Mouse (Mus musculus) kidney, embryonic 15.5 days (tissue): Measurements from ENCODE around the gene Colgalt1. TPM values are rescaled to one million over a fixed set of nuclear protein-coding genes. Genes with fewer than 3 reads are reported as not detected.
A peak's percentile ranks its signal among the peaks of the same experiment; 100 is the strongest.

Source experiments
- ATAC-seq: fragments of 200-750 bp; cut with Nextera tagmentation; replicated peaks from 2 replicates; pipeline ENCODE4 v1.8.0; 2017; ENCODE audit warnings: moderate TSS enrichment; ENCODE audit not compliant: low FRiP score
- H3K27ac ChIP-seq: fragments of 300-500 bp; sonication (generic); 2 replicates; pipeline ENCODE4 v1.5.1; 2015; ENCODE audit warnings: mild to moderate bottlenecking, inconsistent platforms
- H3K27me3 ChIP-seq: fragments of 300-500 bp; sonication (generic); 2 replicates; pipeline ENCODE4 v1.6.1; 2015; ENCODE audit warnings: inconsistent platforms
- H3K36me3 ChIP-seq: fragments of 300-500 bp; sonication (generic); 2 replicates; pipeline ENCODE4 v1.6.1; 2015; ENCODE audit warnings: inconsistent platforms
- H3K4me1 ChIP-seq: fragments of 300-500 bp; sonication (generic); 2 replicates; pipeline ENCODE4 v1.6.1; 2015; ENCODE audit warnings: inconsistent platforms
- H3K4me2 ChIP-seq: fragments of 300-500 bp; sonication (generic); 2 replicates; pipeline ENCODE4 v1.6.1; 2015; ENCODE audit warnings: moderate library complexity, mild to moderate bottlenecking, inconsistent platforms
- H3K4me3 ChIP-seq: fragments of 300-500 bp; sonication (generic); replicated peaks from 2 replicates; pipeline ENCODE4 v1.5.1; 2015; ENCODE audit warnings: mild to moderate bottlenecking, inconsistent platforms
- H3K9ac ChIP-seq: fragments of 300-500 bp; sonication (generic); 2 replicates; pipeline ENCODE4 v1.6.1; 2015; ENCODE audit warnings: mild to moderate bottlenecking, inconsistent platforms
- H3K9me3 ChIP-seq: fragments of 300-500 bp; sonication (generic); replicated peaks from 2 replicates; pipeline ENCODE4 v1.6.1; 2016; ENCODE audit warnings: inconsistent platforms
- WGBS: fragments of 180-500 bp; shearing (Covaris S2); methylation state at CpG from one replicate; pipeline ENCODE4 v1.1.7; 2015; ENCODE audit warnings: mixed read lengths; 5-methylcytosine and 5-hydroxymethylcytosine counted together
- polyA plus RNA-seq: library from polyadenylated mRNA; unstranded; fragments of >200 nt; fragmentation: Nextera tagmentation; extraction: Ambion mirVana; gene quantifications from 2 replicates; pipeline ENCODE4 v1.2.1, GENCODE M21; 2015

Colgalt1 gene
- polyA plus RNA-seq, result 67.7 and 78.0 TPM in 2 replicates

DNA sequence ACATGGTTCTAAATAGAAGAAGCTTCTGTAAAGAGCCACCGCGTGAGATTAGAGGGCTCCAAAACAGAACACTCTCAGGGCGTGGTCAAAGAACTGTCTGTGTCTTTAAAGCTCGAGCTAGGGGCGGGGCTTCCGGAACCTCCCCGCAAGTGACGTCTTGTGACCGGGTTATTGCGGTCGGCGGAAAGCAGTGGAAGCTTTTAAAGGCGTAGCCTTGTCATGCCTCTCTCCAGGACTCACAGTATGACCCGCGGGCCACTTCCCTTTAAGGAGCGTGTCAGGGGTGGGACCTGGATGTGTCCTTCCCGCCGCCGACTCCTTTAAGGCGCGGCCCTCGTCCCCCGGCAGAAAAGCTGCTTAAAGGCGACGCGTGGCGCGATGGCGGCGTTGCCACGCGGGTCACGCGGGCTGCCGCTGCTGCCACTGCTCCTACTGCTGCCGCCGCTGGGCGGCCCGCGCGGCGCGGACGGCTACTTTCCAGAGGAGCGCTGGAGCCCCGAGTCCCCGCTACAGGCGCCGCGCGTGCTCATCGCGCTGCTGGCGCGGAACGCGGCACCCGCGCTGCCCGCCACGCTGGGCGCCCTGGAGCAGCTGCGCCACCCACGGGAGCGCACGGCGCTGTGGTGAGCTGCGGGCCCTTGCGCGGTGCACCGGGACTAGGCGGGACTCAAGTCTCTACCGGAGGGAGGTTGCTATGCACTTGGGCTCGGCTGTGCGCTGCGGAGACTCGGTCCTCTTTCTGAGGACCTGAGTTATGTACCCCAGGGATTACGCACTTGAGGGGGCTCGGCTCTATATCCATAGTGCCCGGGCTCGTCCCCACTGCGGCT is at the start of gene Colgalt1:
Gene Colgalt1, plus strand, starts transcription at position 177 of the 830 bp plus-strand sequence.
- peaks cover 31% of the 10 kb centered on the region for H3K36me3 ChIP-seq
- H3K9ac ChIP-seq, result peak within 1 kb of the TSS; percentile 94
- peak; percentile 99 for ATAC-seq
- under 1% methylated on average over 81 of the region's 82 CpGs for WGBS
- H3K4me2 ChIP-seq, result peak within 1 kb of the TSS; percentile 79
- H3K27me3 ChIP-seq, result no peaks in the 10 kb centered on the region
- peak within 1 kb of the TSS; percentile 95 for H3K4me3 ChIP-seq
- H3K4me1 ChIP-seq, result peaks cover 22% of the 10 kb centered on the region
- H3K9me3 ChIP-seq, result no peaks in the 10 kb centered on the region
- H3K27ac ChIP-seq, result peak within 1 kb of the TSS; percentile 88

DNA sequence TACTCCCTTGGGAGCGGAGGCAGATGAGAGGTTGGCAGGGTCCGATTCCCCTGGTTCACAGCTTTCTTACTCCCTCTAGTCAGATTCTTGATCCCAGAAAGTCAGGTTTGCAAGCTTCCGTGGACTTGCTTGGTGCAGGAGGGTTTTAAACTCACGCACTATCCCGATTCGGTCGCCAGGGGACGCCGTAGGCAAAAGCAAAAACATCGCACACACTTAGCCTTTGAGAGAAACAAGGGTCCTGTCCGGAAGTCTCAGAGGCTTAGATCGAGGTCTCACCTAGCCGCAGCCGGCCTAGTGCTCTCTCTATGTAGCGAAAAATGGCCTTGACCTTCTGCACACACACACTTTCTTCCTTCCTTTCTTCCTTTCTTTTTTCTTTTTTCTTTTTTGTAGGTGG is 49.4 kb upstream of the Colgalt1 start:
- Histone ChIP-seq H3K27ac (no peak overlapping the region), H3K36me3 (no peaks in the 10 kb centered on the region), H3K4me2 (no peak overlapping the region), H3K9me3 (peaks cover 5% of the 10 kb centered on the region), H3K4me3 (no peak overlapping the region), H3K27me3 (peaks cover 67% of the 10 kb centered on the region), H3K4me1 (peaks cover 25% of the 10 kb centered on the region), H3K9ac (no peak overlapping the region)
- ATAC-seq, result no peak
- 3% methylated on average over 15 of the region's 15 CpGs for WGBS

DNA sequence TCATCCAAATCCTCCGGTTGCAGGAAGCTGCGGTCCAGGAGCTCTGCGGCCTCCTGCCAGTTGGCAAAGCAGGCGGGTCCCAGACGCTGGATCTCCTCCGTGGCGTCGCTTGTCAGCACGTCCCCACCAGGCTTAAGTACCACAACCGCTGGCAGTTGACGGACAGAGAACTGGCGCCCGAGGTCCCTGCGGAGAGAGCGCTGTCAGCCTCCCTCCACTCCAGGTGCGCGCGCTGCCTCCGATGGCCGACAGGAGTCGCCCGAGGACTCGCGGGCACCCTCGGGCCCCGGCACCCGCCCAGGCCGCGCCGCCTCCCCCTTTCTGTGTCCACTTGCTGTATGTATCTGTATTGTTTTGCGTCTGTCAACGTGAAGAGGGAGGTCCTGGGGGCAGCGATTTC is 48.0 kb upstream of the Colgalt1 start:
- Histone ChIP-seq H3K9me3 (peaks cover 5% of the 10 kb centered on the region), H3K9ac (no peak overlapping the region), H3K36me3 (no peaks in the 10 kb centered on the region), H3K27me3 (peaks cover 54% of the 10 kb centered on the region), H3K4me2 (peak overlapping the region; percentile 52), H3K4me1 (peaks cover 27% of the 10 kb centered on the region), H3K4me3 (peak overlapping the region; percentile 18), H3K27ac (no peak overlapping the region)
- 0 out of 2 replicates have a peak, but pooled peaks have one; percentile 23 for ATAC-seq
- 1% methylated on average over 33 of the region's 33 CpGs for WGBS

DNA sequence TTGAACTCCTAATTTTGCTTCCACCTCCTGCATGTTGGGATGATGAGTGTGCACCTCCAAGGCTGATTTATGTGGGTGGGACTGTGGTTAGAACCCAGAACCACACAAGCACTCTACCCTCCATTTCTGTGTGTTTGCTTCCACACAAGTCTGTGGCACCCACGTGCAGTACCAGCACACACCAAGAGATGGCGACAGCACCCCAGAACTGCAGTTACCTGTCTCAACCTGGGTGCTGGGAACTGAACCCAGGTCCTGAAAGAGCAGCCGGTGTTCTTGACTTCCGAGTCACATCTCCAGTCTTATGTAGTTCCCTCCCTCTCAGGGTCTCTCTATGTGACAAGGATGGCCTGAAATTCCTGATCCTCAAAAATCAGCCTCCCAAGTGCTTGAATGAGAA is 46.8 kb upstream of the Colgalt1 start:
- ATAC-seq, result no peak
- 91% methylated on average over 4 of the region's 4 CpGs for WGBS
- Histone ChIP-seq H3K27ac (no peak overlapping the region), H3K4me2 (no peak overlapping the region), H3K4me1 (peaks cover 29% of the 10 kb centered on the region), H3K27me3 (peaks cover 42% of the 10 kb centered on the region), H3K9me3 (peaks cover 5% of the 10 kb centered on the region), H3K4me3 (no peak overlapping the region), H3K9ac (no peak overlapping the region), H3K36me3 (no peaks in the 10 kb centered on the region)

DNA sequence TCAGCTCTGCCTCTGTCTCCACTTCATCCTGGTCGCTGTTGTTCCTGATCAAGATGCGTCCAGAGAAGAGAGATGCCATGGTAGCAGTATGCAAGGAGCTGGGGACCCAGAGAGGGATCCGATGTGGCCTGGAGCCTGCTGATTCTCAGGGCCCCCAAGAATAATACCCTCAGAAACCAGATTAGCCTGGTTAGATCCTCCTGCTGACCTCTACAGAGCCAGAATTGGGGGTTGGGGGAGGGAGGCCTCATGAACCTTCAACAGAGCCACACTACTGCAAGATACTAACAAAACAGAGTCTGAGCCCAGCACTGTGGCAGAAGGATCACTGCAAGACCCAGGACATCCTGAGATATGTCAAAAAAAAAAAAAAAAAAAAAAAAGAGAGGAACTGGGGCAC is 44.3 kb upstream of the Colgalt1 start, which contains the start of gene Nxnl1:
Gene Nxnl1, minus strand, starts transcription at position 101 of the 400 bp plus-strand sequence.
- Histone ChIP-seq H3K9ac (no peak within 1 kb of the TSS), H3K4me2 (no peak within 1 kb of the TSS), H3K4me3 (no peak within 1 kb of the TSS), H3K9me3 (peaks cover 5% of the 10 kb centered on the region), H3K27me3 (peaks cover 19% of the 10 kb centered on the region), H3K36me3 (no peaks in the 10 kb centered on the region), H3K4me1 (peaks cover 37% of the 10 kb centered on the region), H3K27ac (peak within 1 kb of the TSS; percentile 97; the same call in 1 of the 2 replicates)
- no peak for ATAC-seq
- 77% methylated on average over 3 of the region's 3 CpGs for WGBS

DNA sequence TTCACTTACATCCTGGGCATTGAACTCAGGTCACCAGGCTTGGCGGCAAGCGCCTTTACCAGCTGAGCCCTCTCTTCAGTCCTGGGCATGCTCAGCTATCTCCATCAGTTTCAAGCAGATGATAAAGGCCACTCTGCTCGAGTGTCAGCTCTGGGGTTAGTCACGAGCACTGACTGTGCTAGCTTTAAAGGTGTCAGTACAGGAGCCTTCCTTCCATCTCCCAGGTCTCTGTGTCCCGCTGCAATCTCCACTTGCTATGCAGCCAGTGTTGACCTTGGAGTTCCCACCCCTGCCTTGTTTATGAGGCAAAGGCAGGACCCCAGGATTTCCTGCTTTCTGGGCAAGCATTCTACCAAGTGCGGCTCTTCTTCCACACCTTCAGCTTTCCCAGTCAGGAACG is 43.2 kb upstream of the Colgalt1 start:
- H3K4me1 ChIP-seq, result peaks cover 34% of the 10 kb centered on the region
- no peak overlapping the region for H3K9ac ChIP-seq
- 69% methylated on average over 7 of the region's 7 CpGs for WGBS
- H3K4me3 ChIP-seq, result no peak overlapping the region
- H3K27me3 ChIP-seq, result peaks cover 8% of the 10 kb centered on the region
- no peak for ATAC-seq
- H3K4me2 ChIP-seq, result no peak overlapping the region
- peaks cover 5% of the 10 kb centered on the region for H3K9me3 ChIP-seq
- peak overlapping the region; percentile 97 for H3K27ac ChIP-seq
- H3K36me3 ChIP-seq, result no peaks in the 10 kb centered on the region

DNA sequence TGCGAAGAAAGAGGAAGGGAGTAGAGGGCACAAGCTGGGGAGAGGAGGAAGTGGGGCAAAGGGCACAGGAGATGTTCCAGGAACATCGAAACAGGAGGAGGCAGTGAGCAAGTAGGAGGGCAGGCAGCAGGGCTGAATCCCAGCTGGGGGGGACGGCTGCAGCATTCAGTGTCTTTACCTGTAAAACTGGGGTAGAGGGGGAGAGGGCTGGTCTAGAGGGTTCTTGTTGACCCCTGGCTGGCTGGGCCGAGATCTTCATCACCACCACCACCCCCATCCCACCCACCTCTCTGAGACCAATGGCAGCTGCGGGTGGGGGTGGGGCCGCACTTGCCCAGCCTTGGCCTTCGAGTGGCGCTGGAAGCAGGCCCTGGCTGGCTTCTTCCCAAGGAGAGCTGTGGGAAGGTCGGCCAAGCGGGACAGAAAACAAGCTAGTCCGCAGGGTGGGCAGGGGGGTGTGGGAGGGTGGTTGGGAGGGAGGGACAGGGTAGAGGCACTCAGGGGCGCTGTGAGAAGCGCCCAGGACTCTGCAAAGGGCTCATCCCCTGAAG is 42.3 kb upstream of the Colgalt1 start, which contains the start of gene Slc27a1:
Gene Slc27a1, plus strand, starts transcription at position 496 of the 551 bp plus-strand sequence.
- Histone ChIP-seq H3K36me3 (no peaks in the 10 kb centered on the region), H3K4me1 (peaks cover 34% of the 10 kb centered on the region), H3K27ac (peak within 1 kb of the TSS; percentile 97), H3K4me2 (peak within 1 kb of the TSS; percentile 92), H3K4me3 (peak within 1 kb of the TSS; percentile 62), H3K27me3 (no peaks in the 10 kb centered on the region), H3K9ac (peak within 1 kb of the TSS; percentile 53), H3K9me3 (peaks cover 5% of the 10 kb centered on the region)
- WGBS, result 9% methylated on average over 13 of the region's 13 CpGs
- ATAC-seq, result peak; percentile 13; the same call in 1 of the 2 replicates

DNA sequence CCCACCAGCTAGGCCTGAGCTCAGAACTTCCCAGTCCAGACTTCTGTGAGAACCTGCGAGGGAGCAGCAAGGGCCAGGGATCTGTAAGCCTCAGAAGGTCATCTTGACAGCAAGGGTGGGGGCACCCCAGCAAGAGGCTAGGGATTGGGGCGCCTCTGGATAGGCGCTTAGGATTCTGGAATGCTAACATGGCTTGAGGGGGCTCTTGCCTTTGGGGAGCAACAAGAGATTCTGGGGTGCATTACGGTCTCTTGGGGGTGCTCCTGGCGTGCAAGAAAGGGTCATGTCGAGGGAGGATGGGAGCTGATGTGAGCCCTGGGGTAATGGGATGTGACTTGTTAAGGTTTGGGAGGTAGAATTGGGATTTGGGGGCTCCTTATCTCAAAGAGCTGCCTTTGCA is 41.9 kb upstream of the Colgalt1 start:
- H3K9ac ChIP-seq, result peak overlapping the region; percentile 53; the same call in 1 of the 2 replicates
- H3K27me3 ChIP-seq, result no peaks in the 10 kb centered on the region
- H3K4me3 ChIP-seq, result peak overlapping the region; percentile 62
- H3K4me2 ChIP-seq, result peak overlapping the region; percentile 92
- no peak for ATAC-seq
- H3K4me1 ChIP-seq, result peaks cover 34% of the 10 kb centered on the region
- peaks cover 5% of the 10 kb centered on the region for H3K9me3 ChIP-seq
- H3K27ac ChIP-seq, result peak overlapping the region; percentile 97
- 26% methylated on average over 6 of the region's 6 CpGs for WGBS
- no peaks in the 10 kb centered on the region for H3K36me3 ChIP-seq

DNA sequence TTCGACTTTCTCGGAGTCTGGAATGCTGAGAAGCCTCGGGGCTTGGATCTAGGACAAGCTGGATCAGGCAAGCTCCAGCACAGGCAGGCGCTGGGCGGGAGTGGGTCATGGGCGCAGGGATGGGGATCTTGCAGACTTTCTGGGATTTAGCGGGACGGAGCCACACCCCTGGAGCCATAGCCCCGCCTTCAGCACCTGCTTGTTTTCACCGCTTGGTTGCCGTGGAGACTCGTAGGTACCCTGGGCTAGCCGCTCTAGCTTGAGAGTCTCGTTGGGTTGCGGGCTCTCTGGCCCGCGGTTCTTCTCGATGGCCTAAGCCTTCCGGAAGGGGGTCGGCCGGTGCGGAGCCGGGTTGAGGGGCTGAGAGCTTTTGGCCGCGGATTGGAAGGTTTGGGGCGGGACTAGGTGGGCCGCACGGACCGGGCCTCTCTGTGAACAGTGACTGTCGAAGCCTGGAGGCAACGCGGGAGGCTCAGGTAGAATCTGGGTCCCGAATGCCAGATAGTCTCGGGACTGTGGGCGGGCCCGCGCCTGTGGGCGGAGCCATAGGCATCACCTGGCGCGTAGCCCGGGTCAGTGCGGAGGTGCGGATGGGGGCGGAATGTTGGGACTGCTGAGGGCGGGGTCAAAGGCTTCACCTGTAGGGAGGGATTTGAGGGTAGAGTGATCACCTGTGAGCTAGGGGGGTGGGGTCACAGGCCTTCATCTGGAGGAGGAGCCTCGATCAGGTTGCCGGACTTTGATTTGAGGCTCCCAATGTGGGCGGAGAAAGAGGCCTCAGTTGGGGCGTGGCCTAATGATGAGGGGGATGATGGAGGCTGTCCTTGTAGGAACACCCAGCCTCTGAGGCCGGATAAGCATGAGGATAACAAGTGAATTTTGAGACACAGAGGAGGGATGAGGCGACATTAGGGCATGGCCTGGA is 41.2 kb upstream of the Colgalt1 start:
- H3K4me3 ChIP-seq, result peak overlapping the region; percentile 62
- ATAC-seq, result peak; percentile 79
- peak overlapping the region; percentile 92 for H3K4me2 ChIP-seq
- H3K9ac ChIP-seq, result peak overlapping the region; percentile 53
- WGBS, result under 1% methylated on average over 51 of the region's 51 CpGs
- H3K4me1 ChIP-seq, result peaks cover 34% of the 10 kb centered on the region
- peak overlapping the region; percentile 97 for H3K27ac ChIP-seq
- no peaks in the 10 kb centered on the region for H3K9me3 ChIP-seq
- H3K36me3 ChIP-seq, result no peaks in the 10 kb centered on the region
- no peaks in the 10 kb centered on the region for H3K27me3 ChIP-seq

DNA sequence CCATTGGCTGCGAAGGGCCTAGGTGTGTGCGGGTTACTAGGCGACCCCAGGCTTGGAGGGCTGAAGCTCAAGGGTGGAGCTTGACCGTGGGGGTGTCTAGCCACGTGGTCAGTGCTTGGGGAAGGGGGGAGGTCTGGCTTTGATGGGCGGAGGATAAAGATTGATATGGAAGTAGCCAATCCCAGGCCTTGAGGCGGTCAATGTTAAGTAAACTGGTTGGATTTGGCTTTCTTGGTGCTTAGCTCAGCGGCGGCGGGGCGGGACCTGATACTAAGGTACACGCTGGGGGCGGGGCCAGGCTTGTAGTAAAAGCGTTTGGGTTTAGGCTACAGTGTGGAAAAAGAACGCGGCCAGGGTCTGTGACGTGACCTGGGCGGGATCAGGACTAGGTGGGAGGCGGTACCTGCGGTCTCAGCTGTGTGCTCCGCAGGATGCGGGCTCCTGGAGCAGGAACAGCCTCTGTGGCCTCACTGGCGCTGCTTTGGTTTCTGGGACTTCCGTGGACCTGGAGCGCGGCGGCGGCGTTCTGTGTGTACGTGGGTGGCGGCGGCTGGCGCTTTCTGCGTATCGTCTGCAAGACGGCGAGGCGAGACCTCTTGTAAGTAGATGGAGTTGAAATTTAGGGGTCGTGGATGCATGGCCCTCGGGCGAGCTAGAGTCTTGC is 40.4 kb upstream of the Colgalt1 start:
- peak overlapping the region; percentile 97 for H3K27ac ChIP-seq
- WGBS, result under 1% methylated on average over 41 of the region's 41 CpGs
- H3K4me2 ChIP-seq, result peak overlapping the region; percentile 92
- H3K9ac ChIP-seq, result peak overlapping the region; percentile 57
- ATAC-seq, result peak; percentile 87
- H3K27me3 ChIP-seq, result no peaks in the 10 kb centered on the region
- H3K4me3 ChIP-seq, result peak overlapping the region; percentile 62
- H3K36me3 ChIP-seq, result no peaks in the 10 kb centered on the region
- H3K4me1 ChIP-seq, result peaks cover 34% of the 10 kb centered on the region
- no peaks in the 10 kb centered on the region for H3K9me3 ChIP-seq

DNA sequence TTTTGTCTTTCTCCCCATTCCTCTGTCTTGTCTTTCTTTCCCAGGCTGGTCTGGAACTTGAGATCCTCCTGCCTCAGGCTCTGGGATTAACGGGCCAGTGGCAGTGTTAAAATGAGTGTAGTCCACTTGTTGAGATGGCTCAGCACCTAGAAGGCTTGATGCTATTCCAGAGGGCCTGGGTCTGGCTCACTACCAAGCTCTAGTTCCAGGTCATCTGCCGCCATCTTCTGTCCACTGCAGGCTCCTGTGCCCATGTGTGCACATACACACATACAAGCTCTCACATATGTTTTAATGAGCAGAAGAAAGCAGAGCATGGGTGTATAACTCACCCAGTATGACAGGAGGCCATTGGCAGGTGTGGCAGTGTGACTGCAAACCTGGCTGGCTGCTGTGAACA is 38.7 kb upstream of the Colgalt1 start:
- Histone ChIP-seq H3K9ac (no peak overlapping the region), H3K27ac (0 out of 2 replicates have a peak overlapping the region, but pooled peaks have one; percentile 48), H3K4me1 (peaks cover 34% of the 10 kb centered on the region), H3K4me3 (no peak overlapping the region), H3K27me3 (no peaks in the 10 kb centered on the region), H3K9me3 (no peaks in the 10 kb centered on the region), H3K4me2 (no peak overlapping the region), H3K36me3 (no peaks in the 10 kb centered on the region)
- 86% methylated on average over 2 of the region's 2 CpGs for WGBS
- ATAC-seq, result no peak
